Mouse (Mus musculus) fat pad, adult 2 months (tissue): ENCODE results near the gene Pip5k1b.

ENCODE experiments used
- DNase-seq: peaks from one replicate; pipeline ENCODE4 v3.0.0-alpha.2; 2011; ENCODE audit warnings: low read depth, low spot score; ENCODE audit errors: extremely low read depth

Gene Pip5k1b

DNA sequence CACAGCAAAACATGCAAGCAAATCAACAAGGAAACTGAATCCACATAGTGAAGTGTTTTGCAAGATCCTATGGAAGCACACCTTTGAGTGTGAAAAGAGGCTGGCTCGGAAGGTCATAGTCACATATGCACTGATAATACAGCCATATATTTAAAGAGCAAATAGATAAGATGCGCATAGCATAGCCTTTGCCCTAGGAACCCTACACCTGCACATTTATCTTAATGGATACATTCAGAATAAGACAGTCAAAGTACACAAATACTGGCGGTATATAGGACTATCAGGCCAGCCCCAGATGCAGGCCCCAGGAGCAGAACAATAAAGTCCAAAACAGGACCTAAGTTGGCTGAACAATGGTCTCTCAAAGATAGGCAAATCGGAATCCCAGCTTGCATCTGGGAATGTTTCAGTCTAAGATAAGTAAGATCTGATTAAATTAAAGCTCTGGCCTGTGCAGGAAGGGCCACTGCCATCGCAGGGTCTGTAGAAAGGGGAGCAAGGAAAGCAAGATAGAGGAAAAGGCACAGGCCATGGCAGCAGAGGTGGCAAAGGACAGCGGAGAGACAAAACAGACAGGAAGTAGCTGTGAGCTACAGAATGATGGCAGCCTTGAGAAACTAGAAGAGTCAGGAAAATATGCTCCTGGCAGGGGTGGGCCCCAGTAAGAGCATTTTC, 35.8 kb downstream of the Pip5k1b start:
- no peak for DNase-seq

DNA sequence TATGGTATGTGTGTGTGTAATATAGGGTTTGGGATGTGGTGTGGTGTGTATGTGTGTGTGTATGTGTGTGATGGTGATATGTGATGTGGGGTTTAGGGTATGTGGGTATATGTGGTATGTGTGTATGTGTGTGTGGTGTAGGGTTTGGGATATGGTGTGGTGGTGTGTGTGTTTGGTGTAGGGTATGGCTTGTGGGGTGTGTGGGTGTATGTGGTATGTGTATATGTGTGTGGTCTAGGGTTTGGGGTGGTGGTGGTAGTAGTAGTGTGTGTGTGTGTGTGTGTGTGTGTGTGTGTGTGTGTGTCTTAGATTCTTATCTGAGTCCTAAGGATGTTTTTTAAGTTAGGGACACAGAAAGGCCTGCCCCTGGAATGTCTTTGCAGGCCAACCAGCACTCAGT, 37.3 kb downstream of the Pip5k1b start:
- DNase-seq = no peak

- DNase-seq = no peak
Measured at GRCm38 (mm10) chr19:24517057-24517456, 38.6 kb downstream of the Pip5k1b start.

DNA sequence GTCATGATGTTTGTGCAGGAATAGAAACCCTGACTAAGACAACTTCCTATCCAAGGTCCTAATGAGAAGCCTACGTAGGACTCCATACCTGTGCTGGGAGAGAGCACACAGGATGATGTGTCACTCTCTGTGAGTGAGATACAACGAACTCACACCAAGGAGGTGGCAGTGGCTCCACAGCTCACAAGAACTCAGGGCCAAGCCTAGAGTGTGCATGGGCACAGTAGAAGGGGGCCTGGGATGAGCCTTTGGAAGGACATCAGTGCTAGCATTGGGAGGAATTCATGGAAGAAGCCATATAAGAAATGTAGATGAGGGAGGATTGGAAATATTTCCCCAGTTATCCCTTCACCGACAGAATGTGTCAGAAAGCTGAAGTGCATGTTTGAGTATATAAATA, 39.7 kb downstream of the Pip5k1b start:
- DNase-seq = no peak

DNA sequence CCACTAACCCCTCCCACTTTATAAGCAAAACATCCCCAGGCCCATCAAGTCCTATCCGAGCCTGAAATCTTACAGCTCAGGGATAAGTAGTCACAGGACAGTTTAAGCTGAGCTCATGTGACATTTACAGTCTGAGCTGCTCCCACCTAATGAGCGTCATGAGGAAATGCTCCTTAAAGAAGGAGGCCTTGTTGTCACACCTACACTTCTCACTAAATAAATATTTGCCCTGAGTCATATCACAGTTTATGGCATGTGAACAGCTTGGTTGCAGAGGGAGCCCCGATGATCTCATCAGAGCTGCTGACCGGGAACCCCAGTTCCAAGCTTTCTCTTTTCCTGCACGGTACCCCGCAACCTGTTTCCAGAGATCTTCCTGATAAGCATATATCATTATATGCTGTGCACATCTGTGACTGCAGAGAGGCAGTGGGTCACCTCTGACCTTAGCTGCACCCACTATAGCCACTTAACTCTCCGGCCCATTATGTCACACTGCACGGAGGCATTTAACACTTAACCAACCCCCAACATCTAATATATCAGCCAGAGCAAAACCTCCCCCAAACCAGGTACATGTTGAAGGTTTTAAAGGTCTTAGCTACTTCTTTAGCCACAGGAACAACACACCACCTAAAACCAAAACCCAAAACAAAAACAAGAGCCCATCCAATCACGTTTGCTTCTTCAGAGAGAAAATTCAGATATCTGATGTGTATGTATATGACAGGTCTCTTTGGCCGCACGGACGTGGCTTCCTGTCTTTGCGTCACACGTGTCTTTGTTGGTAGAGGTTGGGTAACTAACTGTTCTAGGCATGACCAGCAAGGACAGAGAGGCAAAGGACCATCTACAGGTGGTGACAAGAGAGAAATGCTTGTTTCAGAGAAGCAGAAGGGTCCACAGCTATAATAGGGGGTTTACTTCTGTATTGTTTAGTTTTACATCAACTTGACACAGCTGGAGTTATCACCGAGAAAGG, 40.7 kb downstream of the Pip5k1b start:
- DNase-seq = no peak

DNA sequence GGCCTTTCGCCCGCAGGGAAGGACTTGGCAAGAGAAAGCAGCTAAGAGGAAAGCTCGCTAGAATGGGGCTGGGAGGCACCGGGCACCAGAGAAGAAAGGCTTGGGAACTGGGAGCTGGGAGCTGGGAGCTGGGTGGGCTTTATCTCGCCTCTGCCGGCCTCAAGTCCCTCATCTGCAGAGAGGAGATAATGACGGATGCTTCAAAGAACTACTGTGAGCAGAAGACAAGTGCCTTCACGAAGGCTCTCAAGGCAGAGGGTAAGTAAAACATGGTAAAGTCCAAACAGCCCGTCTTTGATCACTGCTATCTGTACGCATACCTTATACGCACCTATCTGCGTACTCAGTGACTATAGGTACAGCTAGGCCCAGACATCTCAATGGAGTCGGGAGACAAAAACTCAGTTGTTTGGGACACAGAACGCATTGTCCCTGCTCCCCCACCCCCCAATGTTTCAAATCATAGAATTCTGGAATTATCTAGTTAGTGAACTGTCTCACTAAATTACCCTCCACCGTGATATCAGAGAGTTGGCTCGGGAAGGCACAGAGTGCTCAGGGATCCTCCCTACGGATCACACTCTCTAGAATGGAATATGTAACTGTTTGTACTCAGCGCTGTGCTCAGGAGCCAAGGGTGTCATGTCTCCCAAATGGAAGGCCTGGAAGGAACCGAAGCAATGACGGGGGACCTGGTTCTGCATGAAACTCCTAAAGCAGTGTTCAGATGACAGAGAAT, 42.4 kb downstream of the Pip5k1b start:
- no peak for DNase-seq

GRCm38 (mm10) chr19:24511939-24512338, 43.7 kb downstream of the Pip5k1b start:
- DNase-seq = no peak

- no peak for DNase-seq
Measured at GRCm38 (mm10) chr19:24509391-24509790, 46.3 kb downstream of the Pip5k1b start.

GRCm38 (mm10) chr19:24508087-24508767, 47.4 kb downstream of the Pip5k1b start:
- no peak for DNase-seq

DNA sequence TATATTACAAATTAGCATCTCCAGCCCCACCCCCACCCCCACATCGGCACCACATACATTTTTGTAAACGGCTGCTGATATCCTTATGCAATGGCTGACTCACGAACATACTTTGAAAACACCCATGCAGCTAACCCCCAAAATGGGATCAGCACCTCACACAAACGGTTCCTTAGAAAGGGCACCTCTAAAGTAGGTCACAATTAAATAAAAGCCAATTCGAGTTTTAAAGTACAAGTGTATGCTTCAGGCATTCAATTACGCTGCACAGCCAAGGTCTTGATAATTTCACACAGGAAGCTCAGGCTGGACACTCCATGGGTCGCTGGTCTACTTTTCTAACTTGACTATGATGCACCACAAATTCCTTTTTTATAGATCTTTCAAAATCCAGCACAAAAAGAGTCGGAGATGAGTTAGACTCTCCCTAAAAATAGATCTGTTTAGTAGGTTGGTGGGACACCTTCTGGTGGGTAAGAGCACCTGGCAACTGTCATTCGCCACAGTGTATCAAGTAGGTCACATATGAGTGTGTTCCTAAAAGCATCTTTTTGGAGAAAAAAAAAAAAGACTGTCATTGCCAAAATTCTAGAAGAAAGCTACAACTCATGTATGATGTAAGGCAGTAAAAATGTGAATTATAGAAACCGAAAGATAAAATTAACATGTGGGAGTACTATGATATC, 52.8 kb downstream of the Pip5k1b start:
- DNase-seq = no peak

DNA sequence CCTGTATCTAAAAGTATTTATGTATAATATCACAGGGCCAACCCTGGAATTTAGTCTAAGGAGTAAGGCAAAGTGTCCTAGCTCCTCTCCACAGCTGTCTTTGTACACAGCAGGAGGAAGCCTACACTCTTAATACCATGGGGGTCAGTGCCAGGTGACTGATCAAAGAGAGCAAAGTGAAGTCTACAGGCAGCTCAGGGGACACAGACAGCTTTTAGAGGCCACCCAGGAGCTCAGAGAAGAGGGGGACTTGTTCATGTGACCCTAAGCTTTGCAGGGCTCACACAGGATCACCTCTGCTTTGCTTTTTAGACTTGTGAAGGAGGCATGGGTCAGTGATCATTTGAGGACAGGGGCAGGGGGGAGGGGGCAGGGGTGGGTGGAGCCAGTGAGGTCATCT, 54.1 kb downstream of the Pip5k1b start:
- no peak for DNase-seq

GRCm38 (mm10) chr19:24500431-24500830, 55.2 kb downstream of the Pip5k1b start:
- DNase-seq = no peak

GRCm38 (mm10) chr19:24499291-24499690, 56.4 kb downstream of the Pip5k1b start:
- DNase-seq = no peak

- no peak for DNase-seq
Measured at GRCm38 (mm10) chr19:24493887-24494286, 61.8 kb downstream of the Pip5k1b start.

DNA sequence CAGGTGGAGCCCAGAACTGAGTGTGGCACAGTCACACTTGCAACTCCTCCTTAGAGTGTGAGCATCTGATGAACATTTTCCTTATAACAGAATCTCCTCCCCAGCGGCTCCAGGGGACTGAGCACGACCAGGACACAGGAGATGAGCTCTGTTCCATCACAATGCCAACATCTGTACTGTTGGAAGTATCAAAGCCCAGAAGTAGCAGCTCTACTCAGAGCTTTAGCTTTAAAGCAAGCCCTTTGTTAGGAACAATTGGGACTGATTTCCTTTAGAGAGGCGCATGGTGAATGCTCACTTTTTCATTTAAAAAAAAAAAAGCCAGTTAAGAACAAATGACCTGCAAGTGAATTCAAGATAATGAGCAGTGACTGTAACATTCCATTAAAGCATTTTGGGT, 63.8 kb downstream of the Pip5k1b start:
- no peak for DNase-seq

DNA sequence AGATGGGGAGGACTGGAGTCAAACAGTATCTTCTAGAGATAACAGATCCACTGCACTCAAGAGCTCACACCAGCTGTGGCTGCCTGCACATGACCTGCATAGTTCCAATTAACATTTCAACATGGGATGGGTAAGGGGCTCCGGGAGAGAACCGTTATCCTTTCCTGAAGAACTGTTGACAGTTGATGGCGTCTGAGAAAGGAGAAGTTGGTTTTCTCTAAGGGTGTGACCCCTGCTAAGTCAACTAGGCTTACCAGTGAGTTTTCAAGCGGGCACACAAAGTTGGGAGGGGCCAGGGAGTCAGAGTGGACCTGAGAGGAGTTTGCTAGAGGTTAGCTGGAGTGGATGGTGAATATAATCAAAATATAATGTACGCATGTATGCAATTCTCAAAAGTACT, 65.4 kb downstream of the Pip5k1b start:
- no peak for DNase-seq

- DNase-seq = no peak
Measured at GRCm38 (mm10) chr19:24486433-24487296, 69.0 kb downstream of the Pip5k1b start.

GRCm38 (mm10) chr19:24484612-24485194, 71.0 kb downstream of the Pip5k1b start:
- DNase-seq = no peak

DNA sequence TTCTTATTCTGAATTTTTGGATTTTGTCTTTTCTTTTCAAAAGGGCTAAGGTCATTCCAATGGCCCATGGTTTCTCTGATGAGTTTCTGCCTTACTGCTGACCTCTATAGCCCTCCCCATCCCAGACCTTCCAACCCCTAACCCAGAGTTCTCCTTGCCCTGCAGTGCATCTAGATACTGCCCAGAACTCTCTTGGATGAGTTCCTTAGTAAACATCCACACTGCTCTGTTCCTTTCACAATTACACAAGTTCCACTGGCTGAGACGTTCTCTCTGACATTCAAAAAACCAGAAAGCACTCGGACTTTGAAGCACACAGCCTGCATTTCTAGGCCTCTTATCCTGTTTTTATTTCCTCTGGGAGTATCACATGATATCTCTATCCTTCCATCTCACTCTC, 74.8 kb downstream of the Pip5k1b start:
- no peak for DNase-seq
